Mouse (Mus musculus) small intestine, adult 2 months (tissue): ENCODE results near the gene C2cd4a. TPM values are rescaled to one million over a fixed set of nuclear protein-coding genes. Genes with fewer than 3 reads are reported as not detected.

Experiments
- H3K27ac ChIP-seq: fragments of 200-500 bp; 2 replicates; pipeline ENCODE4 v1.5.1; 2012; ENCODE audit warnings: low read depth, low read length, control low read depth, inconsistent platforms; ENCODE audit not compliant: insufficient read depth
- H3K27me3 ChIP-seq: fragments of 200-500 bp; 2 replicates; pipeline ENCODE4 v1.6.1; 2012; ENCODE audit warnings: mild to moderate bottlenecking, moderate library complexity, low read length, inconsistent platforms; ENCODE audit not compliant: control insufficient read depth, insufficient read depth
- H3K36me3 ChIP-seq: fragments of 200-500 bp; 2 replicates; pipeline ENCODE4 v1.6.1; 2012; ENCODE audit warnings: mild to moderate bottlenecking, low read length, control low read depth, inconsistent platforms; ENCODE audit not compliant: control insufficient read depth, insufficient read depth
- H3K4me1 ChIP-seq: fragments of 200-500 bp; 2 replicates; pipeline ENCODE4 v1.6.1; 2012; ENCODE audit warnings: low read length, inconsistent platforms, mixed read lengths; ENCODE audit not compliant: control insufficient read depth, insufficient read depth, insufficient read length
- H3K4me3 ChIP-seq: fragments of 200-500 bp; 2 replicates; pipeline ENCODE4 v1.5.1; 2012; ENCODE audit warnings: low read depth, mild to moderate bottlenecking, control low read depth, inconsistent platforms, low read length, moderate library complexity
- CTCF ChIP-seq: fragments of 200-500 bp; IDR thresholded peaks from 2 replicates; pipeline ENCODE4 v1.5.1; 2012; ENCODE audit warnings: low read depth, mild to moderate bottlenecking, control low read depth, inconsistent platforms, low read length, moderate library complexity, mixed read lengths; ENCODE audit not compliant: insufficient replicate concordance, insufficient read length; ENCODE audit errors: extremely low read depth
- POLR2A ChIP-seq: fragments of 200-500 bp; IDR thresholded peaks from 2 replicates; pipeline ENCODE4 v1.6.1; 2012; ENCODE audit warnings: low read depth, mild to moderate bottlenecking, control low read depth, inconsistent platforms, low read length, moderate library complexity
- WGBS: fragments of 180-500 bp; shearing (Covaris S2); methylation state at CpG from one replicate; pipeline ENCODE4 v1.1.7; 2018; 5-methylcytosine and 5-hydroxymethylcytosine counted together
- polyA plus RNA-seq: library from polyadenylated mRNA; depleted of rRNA; stranded (reverse); fragments of >200 nt; gene quantifications from 2 replicates; pipeline ENCODE4 v1.2.3, GENCODE M21; 2012

C2cd4a gene
- polyA plus RNA-seq, 1 experiment: 1.9 TPM

DNA sequence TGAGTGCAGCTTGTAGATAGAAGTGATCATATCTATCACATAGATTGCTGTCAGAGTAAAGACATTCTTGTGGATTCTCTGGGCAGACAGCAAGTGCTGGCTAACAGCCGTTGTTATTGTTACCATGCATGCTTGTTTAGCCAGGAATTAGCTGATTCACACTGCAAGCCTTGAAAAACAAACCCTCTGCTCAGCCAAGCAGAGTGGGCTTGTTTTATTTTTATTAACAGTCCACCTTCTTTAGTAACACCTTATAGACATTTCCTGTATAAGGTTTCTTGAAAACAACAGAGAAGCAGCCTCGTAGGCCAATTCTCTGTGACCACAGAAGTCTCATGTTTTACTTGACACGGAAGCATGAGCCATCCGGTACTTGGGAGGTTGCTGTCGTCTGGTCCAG, 2.4 kb upstream of the C2cd4a start:
- TF ChIP-seq POLR2A: no peak
- no peak for TF ChIP-seq CTCF
- Histone ChIP-seq H3K27ac (no peak overlapping the region), H3K27me3 (no peaks in the 10 kb centered on the region), H3K4me1 (peaks cover 3% of the 10 kb centered on the region; the same call in 1 of the 2 replicates), H3K4me3 (no peak overlapping the region), H3K36me3 (no peaks in the 10 kb centered on the region)
- 79% methylated on average over 5 of the region's 5 CpGs for WGBS

DNA sequence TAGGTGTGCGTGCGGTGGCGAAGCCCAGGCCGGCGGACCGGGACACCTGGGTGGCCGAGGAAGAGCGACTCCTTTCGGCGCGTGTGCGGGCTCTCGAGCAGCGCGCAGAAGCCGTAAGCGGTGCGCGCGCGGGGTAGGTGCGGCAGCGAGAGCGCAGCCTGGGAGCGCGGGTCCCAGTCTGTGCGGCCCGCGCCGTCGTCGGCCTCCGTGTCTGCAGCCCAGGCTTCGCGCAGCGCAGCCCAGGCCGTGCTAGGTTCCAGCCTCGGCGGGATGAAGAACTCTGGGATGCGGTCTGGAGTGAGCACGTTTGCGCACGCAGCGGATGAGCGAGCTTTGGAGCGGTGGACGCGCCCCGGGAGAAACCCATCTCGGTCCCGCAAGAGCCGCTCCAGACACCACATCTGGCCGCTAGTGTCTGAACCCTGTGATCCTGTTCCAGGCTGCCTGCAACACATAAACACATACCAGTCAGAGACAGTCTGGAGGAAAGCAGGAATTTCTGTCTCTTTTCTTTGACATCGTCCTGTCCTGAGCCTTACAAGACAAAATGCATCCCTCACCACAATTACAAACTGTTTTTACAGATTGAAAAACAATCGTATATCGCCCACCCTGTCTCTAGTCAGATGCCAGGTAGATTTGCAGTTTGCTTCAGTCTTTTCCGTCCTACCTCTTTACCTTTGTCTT, 628 bp downstream of the C2cd4a start:
- H3K36me3 ChIP-seq: no peaks in the 10 kb centered on the region
- peak overlapping the region; percentile 57 for H3K4me3 ChIP-seq
- WGBS: 1% methylated on average over 57 of the region's 57 CpGs
- no peak overlapping the region for H3K27ac ChIP-seq
- H3K4me1 ChIP-seq: no peaks in the 10 kb centered on the region; the same call in 1 of the 2 replicates
- H3K27me3 ChIP-seq: no peaks in the 10 kb centered on the region
- TF ChIP-seq CTCF (no peak), POLR2A (no peak)

- Histone ChIP-seq H3K4me1 (no peaks in the 10 kb centered on the region; the same call in 1 of the 2 replicates), H3K4me3 (peak overlapping the region; percentile 57), H3K27me3 (no peaks in the 10 kb centered on the region), H3K36me3 (no peaks in the 10 kb centered on the region), H3K27ac (no peak overlapping the region)
- WGBS: 3% methylated on average over 83 of the region's 84 CpGs
- no peak for TF ChIP-seq CTCF
- no peak for TF ChIP-seq POLR2A
Measured at GRCm38 (mm10) chr9:67830411-67831358, 1.4 kb downstream of the C2cd4a start.

- no peak overlapping the region for H3K4me3 ChIP-seq
- no peak for TF ChIP-seq CTCF
- TF ChIP-seq POLR2A: no peak
- no peaks in the 10 kb centered on the region for H3K36me3 ChIP-seq
- H3K4me1 ChIP-seq: no peaks in the 10 kb centered on the region; the same call in 1 of the 2 replicates
- 7% methylated on average over 3 of the region's 3 CpGs for WGBS
- H3K27ac ChIP-seq: no peak overlapping the region
- no peaks in the 10 kb centered on the region for H3K27me3 ChIP-seq
Measured at GRCm38 (mm10) chr9:67828182-67828581, 3.9 kb downstream of the C2cd4a start.

DNA sequence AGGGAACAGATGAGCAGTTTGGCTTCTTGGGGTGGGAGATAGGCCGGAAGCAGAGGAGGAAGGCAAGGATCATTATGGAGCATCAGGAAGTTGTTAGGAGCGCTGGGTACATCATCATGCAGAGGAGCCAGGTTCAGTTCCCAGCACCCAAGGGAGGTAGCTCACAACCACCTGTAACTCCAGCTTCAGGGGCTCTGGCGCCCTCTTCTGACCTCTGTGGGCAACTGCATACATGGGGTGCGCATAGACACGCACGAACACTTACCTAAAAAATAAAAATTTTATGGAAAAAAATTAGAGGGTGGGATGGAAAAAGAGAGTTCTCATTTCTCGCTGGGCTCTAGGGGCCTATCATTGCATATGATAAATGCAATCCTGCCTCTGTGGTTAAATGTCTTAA, 6.6 kb downstream of the C2cd4a start:
- WGBS: 85% methylated on average over 7 of the region's 7 CpGs

DNA sequence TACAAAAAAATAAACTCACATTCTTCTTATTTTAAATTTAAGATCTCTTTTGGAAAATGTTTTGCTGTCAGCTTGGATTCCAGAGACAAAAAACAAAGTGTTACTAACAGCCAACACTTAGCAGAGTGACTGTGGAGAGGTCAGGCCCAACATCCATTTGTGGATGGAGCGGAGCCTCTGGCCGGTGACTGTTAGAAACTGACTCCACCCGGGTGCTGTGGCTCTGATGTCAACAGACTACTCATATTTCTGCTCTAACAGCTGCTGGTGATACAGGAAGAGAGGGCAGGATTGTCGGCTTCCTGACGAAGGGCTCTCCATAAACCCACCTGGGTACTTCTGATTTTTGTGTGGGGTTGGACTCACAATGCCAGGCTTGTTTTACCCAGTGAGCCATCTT, 9.0 kb downstream of the C2cd4a start:
- Histone ChIP-seq H3K27ac (no peak overlapping the region), H3K36me3 (no peaks in the 10 kb centered on the region), H3K27me3 (no peaks in the 10 kb centered on the region), H3K4me1 (no peaks in the 10 kb centered on the region), H3K4me3 (no peak overlapping the region)
- WGBS: 60% methylated on average over 5 of the region's 5 CpGs
- TF ChIP-seq CTCF (no peak), POLR2A (no peak)

More for the DNA sequence above, 6.6 kb downstream of the C2cd4a start:
- no peaks in the 10 kb centered on the region for H3K27me3 ChIP-seq
- no peak overlapping the region for H3K27ac ChIP-seq
- H3K4me3 ChIP-seq: no peak overlapping the region
- no peaks in the 10 kb centered on the region for H3K4me1 ChIP-seq
- TF ChIP-seq CTCF (no peak), POLR2A (no peak)
- H3K36me3 ChIP-seq: no peaks in the 10 kb centered on the region

GRCm38 (mm10) chr9:67818668-67818950, 13.5 kb downstream of the C2cd4a start:
- H3K27me3 ChIP-seq: no peaks in the 10 kb centered on the region
- H3K4me3 ChIP-seq: no peak overlapping the region
- no peak overlapping the region for H3K27ac ChIP-seq
- 90% methylated on average over 4 of the region's 4 CpGs for WGBS
- H3K36me3 ChIP-seq: no peaks in the 10 kb centered on the region
- no peaks in the 10 kb centered on the region for H3K4me1 ChIP-seq
- no peak for TF ChIP-seq POLR2A
- TF ChIP-seq CTCF: no peak
